Mouse (Mus musculus) fat pad, adult 2 months (tissue): ENCODE results near the gene Prrg1.
"Not testable (repeated sequence)": the region's sequence is repeated elsewhere in the genome, so short reads cannot be mapped to it uniquely, and the experiment has no call there.

Experiments used
- DNase-seq: peaks from one replicate; pipeline ENCODE4 v3.0.0-alpha.2; 2011; ENCODE audit warnings: low read depth, low spot score; ENCODE audit errors: extremely low read depth

Prrg1 gene

DNA sequence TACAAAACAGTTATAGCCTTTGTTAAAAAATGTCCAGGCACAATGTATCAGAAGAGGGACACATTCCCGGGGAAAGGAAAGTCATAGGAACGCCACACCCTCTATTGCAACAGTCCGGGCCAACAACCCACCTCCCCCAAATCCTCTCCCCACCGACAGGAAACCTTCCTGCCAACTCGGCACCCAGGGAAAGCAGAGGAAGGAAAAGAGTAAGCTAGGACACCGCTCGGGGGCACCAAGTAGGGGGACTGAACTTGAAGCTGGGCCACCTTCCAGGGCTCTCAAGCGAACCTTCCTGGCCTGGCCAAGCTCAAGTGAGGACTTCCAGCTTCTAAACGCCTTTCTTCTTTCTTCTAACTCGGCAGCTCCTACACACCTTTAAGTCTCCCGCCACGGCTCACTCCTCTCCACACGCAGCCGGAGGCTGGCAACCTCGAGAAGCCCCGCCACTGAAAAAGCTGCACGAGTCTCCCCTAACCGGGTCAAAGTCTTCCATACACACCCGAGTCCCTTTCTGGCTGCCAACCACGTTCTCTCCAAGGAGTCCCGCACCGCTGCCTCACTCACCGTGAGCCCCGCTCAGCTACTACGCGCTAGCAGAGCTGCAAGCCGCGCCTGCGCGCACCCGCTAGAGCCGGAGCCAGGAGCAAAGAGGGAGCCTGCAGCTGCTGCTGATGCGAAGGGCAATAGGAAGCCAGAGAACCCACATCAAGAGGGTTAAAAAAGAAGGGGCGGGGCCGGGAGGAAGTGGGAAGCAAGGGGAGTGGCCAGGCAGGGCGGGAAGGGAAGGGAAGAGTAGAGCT lies at the start of gene Prrg1:
Gene Prrg1 (minus strand): TSS at position 695 of the 803 bp plus-strand sequence.
- no peak for DNase-seq

DNA sequence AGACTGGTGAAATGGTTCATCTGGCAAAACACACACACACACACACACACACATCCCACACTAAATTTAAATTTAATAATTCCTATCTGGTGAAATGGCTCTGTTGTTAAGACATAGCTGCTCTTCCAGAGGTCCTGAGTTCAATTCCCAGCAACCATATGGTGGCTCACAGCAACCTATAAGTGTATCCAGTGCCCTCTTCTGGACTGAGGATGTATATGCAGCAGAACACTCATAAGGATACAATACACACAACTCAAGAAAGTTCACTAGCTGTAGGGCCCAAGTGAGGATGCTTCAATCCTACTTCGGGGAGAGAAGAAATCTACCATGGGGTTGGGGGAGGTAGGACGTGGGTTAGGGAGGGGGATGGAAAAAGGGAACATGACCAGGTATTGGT lies 22.1 kb upstream of the Prrg1 start:
- no peak for DNase-seq

DNA sequence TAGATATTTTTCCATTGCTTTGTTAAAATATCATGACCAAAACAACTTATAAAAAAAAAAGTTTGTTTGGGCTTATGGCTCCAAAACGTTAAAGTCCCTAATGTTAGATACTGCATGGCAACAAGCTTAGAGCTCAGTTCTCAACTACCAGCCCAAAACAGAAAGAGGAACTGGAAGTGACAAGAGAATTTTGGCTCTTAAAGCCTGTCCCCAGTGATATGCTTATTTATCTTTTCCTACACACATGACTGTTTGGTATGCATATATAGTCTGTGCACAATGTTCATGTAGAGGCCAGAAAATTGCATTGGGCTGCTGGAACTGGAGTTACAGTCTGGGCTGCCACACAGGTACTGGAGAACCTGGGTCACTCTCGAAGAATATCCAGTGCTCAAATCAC lies 9.4 kb upstream of the Prrg1 start:
- no peak for DNase-seq

DNA sequence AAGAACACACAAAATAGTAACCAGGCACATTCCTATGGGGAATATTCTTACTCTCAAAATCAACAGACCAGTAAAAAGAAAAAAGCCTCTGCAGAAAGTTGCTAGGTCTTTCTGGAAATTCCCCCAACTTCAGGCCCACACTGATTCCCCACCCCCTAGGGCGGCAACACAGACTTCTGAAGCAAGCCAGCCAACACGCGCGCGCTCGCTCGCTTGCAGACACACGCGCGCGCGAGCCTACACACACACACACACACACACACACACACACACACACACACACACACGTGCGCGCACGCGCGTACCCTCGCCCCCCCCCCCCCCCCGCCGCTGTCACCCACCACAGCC lies 868 bp downstream of the Prrg1 start:
- no peak for DNase-seq

DNA sequence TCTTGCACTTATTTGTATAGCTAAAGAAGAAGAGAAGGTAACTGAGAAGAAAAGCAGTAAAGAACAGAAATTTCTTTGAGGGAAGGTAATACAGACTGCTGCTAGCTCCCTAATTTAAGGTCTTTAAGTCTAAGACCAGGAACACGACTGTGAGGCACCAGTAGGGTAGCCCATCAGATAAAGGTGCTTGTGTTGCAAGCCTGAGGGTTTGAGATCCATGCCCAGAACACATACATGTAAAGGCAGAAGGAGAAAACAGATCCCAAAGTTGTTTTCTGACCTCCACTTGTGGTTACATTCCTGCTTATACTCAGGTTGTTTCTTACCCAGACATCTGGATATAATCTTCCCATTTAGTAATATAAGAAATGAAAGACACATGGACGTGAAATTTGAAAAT lies 20.2 kb downstream of the Prrg1 start:
- DNase-seq: no peak

DNA sequence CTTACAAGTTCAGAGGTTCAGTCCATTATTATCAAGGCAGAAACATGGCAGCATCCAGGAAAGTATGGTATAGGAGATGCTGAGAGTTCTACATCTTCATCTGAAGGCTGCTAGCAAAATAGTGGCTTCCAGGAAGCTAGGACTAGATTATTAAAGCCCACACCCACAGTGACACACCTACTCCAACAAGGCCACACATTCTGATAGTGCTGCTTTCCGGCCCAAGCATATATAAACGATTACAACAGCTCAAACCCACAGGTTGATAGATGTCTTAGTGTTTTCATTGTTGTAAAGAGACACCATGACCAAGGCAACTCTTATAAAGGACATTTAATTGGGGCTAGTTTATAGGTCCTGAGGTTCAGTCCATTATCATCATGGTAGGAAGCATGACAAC lies 30.3 kb downstream of the Prrg1 start:
- no peak for DNase-seq

DNA sequence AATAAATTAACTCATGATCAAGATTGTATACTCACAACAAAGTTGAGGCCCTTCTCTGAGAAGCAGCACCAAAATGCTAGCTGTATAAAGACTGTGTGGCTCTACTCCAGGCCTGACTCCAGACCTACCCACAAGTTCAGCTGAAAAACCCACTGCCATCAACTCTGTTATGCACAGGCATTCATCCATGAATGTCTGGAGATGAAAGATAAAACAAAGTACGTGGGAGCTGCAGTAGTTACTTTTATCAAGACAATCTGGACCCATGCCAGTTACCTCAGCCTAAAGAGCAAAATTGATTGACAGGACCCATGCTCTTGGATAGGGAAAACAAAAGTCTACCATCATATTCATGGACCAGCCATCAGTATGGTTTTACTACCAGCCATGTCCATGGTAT lies 31.0 kb downstream of the Prrg1 start:
- no peak for DNase-seq

DNA sequence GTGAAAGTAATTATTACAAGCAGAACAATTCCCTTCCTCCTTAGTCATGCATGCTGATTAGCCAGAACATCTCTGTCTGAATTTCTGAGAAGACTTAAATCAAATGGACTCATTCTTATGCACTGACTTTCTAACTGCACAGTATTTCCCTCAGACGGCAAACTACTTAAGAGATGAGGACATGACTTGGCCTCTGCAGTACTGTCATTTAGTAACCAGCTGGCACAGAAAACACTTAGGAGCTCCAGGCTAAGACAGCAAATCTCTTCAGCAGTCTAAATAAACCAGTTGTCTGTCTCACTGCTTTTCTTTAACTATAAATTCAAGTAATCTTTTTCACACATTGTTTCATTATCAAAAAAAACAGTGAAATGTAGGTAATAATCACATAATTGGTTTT lies 36.0 kb downstream of the Prrg1 start:
- no peak for DNase-seq

DNA sequence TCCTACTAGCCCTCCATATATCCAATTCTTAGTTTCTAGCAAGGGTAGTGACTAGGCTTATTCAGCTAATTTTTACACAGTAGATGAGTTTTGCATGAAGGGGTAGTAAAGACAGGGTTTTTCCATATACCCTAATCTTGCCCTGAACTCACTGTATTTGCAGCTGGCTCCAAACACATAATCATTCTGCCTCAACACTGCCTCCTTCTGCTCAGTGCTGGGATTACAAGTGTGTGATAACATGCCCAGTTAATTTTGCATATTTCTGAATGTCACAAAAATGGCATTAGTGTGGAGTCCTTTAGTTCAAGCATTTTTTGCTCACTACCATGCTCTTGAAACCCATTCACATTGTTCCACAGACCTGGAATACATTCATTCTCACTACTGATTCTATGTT lies 44.0 kb downstream of the Prrg1 start:
- DNase-seq: no peak

DNA sequence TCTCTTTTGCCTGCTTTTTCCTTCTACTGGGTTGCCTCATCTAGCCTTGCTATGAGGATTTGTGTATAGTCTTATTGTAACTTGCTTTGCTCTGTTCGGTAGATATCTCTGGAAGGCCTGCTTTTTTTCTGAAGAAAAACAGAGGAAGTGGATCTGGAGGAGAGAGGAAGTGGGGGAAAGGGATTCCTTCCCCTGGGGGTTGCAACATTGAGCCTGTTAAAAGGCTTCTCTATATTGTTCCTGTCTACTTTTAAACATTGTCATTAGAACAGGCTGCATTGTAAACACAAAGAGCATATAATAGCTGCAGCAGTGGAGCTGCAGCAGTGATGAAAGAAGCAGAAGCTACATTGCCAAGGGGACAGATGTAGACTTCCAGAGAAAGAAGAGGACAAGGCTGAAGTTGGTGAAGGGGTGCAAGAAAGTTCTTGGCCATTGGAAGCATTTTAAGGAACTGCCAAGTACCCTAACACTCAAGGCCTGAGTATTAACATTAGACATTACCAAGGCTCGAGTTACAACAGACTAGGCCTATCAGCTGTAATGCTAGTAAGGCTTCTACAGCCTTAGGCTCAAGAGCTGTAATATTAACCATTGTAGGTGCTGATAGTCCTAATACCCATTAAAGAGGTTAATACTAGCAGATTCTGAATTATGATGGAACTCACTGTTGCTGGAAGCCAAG lies 44.9 kb downstream of the Prrg1 start:
- no peak for DNase-seq

DNA sequence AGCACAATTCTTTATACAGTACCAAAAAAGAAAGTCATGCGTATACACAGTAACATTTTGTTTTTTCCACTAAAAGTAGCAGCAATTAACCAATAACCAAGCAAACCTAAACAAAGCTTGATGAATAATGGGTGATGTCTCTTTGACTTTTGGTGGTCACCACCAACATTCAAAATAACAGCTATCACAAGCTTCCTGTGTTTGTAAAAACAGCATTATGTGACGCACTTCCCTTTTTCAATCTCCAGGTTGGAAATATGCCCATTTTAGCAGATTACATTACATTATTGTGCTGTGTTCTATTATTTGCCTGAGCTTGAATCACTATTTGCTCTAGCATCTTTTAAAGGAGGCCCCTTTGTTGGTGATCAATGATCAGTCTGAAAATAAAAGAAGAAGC lies 65.4 kb downstream of the Prrg1 start:
- no peak for DNase-seq

DNA sequence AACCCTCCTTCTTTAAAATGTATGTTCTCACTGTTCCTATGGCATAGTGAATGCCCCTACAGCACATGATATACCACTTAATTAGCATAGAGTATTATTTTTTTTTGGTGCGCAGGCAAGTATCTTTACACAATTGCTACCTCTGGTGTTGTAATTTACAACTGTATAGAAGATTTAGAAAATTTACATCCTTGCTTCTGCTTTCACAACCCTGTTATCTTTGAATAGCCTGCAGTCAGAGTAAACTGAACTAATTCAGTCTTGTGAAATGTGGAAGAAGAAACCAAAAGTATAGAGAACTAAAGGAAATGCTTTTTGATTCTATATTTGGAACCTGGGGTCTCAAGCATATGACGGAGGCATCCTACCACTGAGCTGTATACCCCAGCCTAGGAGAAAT lies 100.7 kb downstream of the Prrg1 start:
- DNase-seq: no peak

DNA sequence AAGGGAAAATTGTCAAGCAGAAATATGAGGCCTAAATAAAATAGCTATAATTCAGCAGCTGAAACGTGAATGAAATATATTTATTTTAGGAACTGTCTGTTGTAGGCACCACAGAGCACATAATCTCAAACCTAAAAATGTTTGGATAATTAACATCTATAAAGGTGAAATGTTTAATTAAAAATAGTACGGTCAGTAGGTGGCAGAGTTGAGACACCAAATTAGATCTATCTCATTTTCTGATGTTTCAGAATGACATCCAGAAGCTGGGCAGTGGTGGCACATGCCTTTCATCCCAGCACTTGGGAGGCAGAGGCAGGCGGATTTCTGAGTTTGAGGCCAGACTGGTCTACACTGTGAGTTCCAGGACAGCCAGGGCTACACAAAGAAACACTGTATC lies 104.0 kb downstream of the Prrg1 start:
- DNase-seq: no peak

DNA sequence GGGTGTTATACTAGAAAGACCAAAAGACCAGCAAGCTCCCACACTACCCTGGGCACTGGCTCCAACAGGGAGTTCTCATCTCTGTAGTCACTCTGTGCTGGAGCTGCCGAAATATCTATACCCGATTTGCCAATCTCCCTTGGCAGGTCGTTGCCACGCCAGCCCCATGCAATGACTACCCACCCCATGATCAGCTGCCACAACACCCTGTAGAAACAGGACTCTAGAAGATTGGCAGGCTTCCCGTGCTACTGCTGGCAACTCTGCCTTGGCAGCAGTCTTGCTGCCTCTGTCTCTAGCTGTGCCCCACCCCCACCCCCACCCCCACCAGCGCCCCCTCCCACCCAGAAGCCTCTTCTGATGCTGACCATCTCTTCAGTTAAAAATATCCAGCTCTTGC lies 149.3 kb downstream of the Prrg1 start:
- DNase-seq: no peak

DNA sequence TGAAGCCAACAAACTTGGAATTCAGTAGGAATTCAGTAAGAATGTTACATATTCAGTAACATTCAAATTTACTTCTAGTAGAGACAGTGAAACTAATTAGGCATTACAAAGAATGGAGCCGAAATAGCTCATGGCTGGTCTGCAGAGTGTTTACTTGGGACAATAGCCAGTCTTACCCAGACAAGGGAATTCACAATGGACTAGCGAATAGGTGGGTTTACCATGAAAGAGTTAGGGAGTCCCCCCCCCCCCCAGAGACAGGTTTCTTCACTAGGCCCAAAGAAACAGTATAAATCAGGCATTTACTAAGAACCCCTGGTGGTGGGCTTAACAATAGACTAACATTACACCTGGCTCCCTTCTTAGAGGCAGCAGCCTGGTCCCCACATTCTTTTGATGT lies 180.3 kb downstream of the Prrg1 start:
- not testable (repeated sequence) for DNase-seq
